Mouse (Mus musculus) layer of hippocampus, adult 9-11 months (tissue): Measurements from ENCODE around the gene Adap1.

ENCODE experiments used
- DNase-seq: peaks from one replicate; pipeline ENCODE4 v3.0.0; 2022

The Adap1 gene

GRCm38 (mm10) chr5:139320424-139320823 is 5.0 kb downstream of the Adap1 start:
- DNase-seq = no peak

- DNase-seq = no peak
These were observed 7.5 kb downstream of the Adap1 start for GRCm38 (mm10) chr5:139317751-139318504.

GRCm38 (mm10) chr5:139316982-139317675 is 8.3 kb downstream of the Adap1 start:
- DNase-seq = no peak

- DNase-seq = no peak
These were observed 10.3 kb downstream of the Adap1 start for GRCm38 (mm10) chr5:139314941-139315642.

GRCm38 (mm10) chr5:139313536-139313935 is 11.9 kb downstream of the Adap1 start:
- DNase-seq = no peak

GRCm38 (mm10) chr5:139311822-139312221 is 13.6 kb downstream of the Adap1 start:
- DNase-seq = no peak

GRCm38 (mm10) chr5:139310477-139310876 is 14.9 kb downstream of the Adap1 start:
- no peak for DNase-seq

GRCm38 (mm10) chr5:139309946-139310345 is 15.5 kb downstream of the Adap1 start:
- DNase-seq = no peak

GRCm38 (mm10) chr5:139303646-139304061 is 21.8 kb downstream of the Adap1 start:
- no peak for DNase-seq

- DNase-seq = peak; percentile 82
These were observed 23.3 kb downstream of the Adap1 start for GRCm38 (mm10) chr5:139302101-139302500.

- DNase-seq = no peak
These were observed 27.7 kb downstream of the Adap1 start for GRCm38 (mm10) chr5:139297745-139298144.

GRCm38 (mm10) chr5:139297092-139297491 is 28.3 kb downstream of the Adap1 start:
- no peak for DNase-seq

- no peak for DNase-seq
These were observed 31.3 kb downstream of the Adap1 start for GRCm38 (mm10) chr5:139294089-139294488.

GRCm38 (mm10) chr5:139291811-139292560 is 33.4 kb downstream of the Adap1 start:
- no peak for DNase-seq

GRCm38 (mm10) chr5:139290467-139291259 is 34.8 kb downstream of the Adap1 start:
- no peak for DNase-seq

GRCm38 (mm10) chr5:139288591-139288990 is 36.8 kb downstream of the Adap1 start:
- DNase-seq = no peak

- no peak for DNase-seq
These were observed 37.6 kb downstream of the Adap1 start for GRCm38 (mm10) chr5:139287787-139288186.

GRCm38 (mm10) chr5:139287099-139287498 is 38.3 kb downstream of the Adap1 start:
- no peak for DNase-seq

GRCm38 (mm10) chr5:139286142-139286941 is 39.1 kb downstream of the Adap1 start:
- peak; percentile 62 for DNase-seq

- DNase-seq = peak; percentile 82
These were observed 39.9 kb downstream of the Adap1 start for GRCm38 (mm10) chr5:139285383-139286067.
